Mouse (Mus musculus): ENCODE measurements around the gene Mkrn2os.

DNA sequence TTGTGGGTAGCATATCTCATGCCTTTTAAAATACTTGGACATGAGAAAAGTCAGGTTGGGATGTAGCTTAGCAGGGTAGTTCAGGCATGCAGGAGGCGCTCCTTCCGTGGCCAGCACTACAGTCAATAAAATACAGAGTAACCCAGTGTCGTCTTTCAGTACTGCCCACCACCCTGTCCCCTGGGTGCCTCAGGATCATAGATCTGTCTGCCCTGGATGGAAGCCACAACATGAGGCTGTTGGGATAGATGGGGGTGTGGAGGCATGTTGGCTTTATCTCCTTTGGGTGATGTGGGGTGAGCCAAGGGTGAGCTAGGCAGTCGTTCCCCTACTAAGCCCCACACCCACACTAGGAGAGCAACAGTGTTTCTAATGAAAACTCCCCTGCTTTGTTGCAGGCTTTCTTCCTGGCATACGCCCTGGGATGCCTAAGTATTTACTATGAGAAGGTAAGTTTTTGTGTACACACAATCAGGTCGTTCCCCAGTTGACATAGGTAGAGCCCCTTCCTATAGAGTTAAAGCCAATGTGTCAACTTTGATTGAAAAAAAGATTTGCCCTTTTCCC, 26.8 kb downstream of the Mkrn2os start:
- TF ChIP-seq POLR2A (IDR thresholded peaks at IDR 0.05; ENCODE audit: insufficient read depth, low read depth, low read length) (no peak), CTCF (IDR thresholded peaks at IDR 0.05; ENCODE audit: insufficient read depth, low read depth, low read length) (no peak)
